Mouse (Mus musculus) liver, postnatal 0 days (tissue): ENCODE data around the gene Steap1. TPM values are rescaled to one million over a fixed set of nuclear protein-coding genes. Genes with fewer than 3 reads are reported as not detected.

Experiments used
- ATAC-seq: fragments of 200-750 bp; cut with Nextera tagmentation; 2 replicates; pipeline ENCODE4 v1.8.0; 2017; ENCODE audit warnings: mild to moderate bottlenecking, moderate library complexity
- DNase-seq: peaks from one replicate; pipeline ENCODE4 v3.0.0-alpha.2; 2016
- H3K27ac ChIP-seq: fragments of 300-500 bp; sonication (generic); 2 replicates; pipeline ENCODE4 v1.5.1; 2014; ENCODE audit warnings: antibody characterized with exemption, moderate library complexity, mild to moderate bottlenecking, low read depth
- H3K27me3 ChIP-seq: fragments of 300-500 bp; sonication (generic); 2 replicates; pipeline ENCODE4 v1.6.1; 2014; ENCODE audit warnings: low read length, control low read depth, mixed read lengths; ENCODE audit not compliant: insufficient read depth
- H3K36me3 ChIP-seq: fragments of 300-500 bp; sonication (generic); replicated peaks from 2 replicates; pipeline ENCODE4 v1.6.1; 2014; ENCODE audit warnings: mild to moderate bottlenecking, control low read depth, low read length, moderate library complexity, mixed read lengths; ENCODE audit not compliant: insufficient read depth
- H3K4me1 ChIP-seq: fragments of 300-500 bp; sonication (generic); 2 replicates; pipeline ENCODE4 v1.6.1; 2014; ENCODE audit warnings: antibody characterized with exemption, mild to moderate bottlenecking, control low read depth; ENCODE audit not compliant: insufficient read depth
- H3K4me2 ChIP-seq: fragments of 300-500 bp; sonication (generic); 2 replicates; pipeline ENCODE4 v1.6.1; 2014; ENCODE audit warnings: low read depth, mild to moderate bottlenecking, low read length, moderate library complexity, mixed read lengths
- H3K4me3 ChIP-seq: fragments of 300-500 bp; sonication (generic); 2 replicates; pipeline ENCODE4 v1.5.1; 2014; ENCODE audit warnings: low read depth, low read length
- H3K9ac ChIP-seq: fragments of 300-500 bp; sonication (generic); replicated peaks from 2 replicates; pipeline ENCODE4 v1.6.1; 2014; ENCODE audit warnings: mild to moderate bottlenecking, moderate library complexity
- H3K9me3 ChIP-seq: fragments of 300-500 bp; sonication (generic); 2 replicates; pipeline ENCODE4 v1.6.1; 2016; ENCODE audit warnings: mild to moderate bottlenecking, control low read depth, low read length, mixed read lengths
- CTCF ChIP-seq: sonication (generic); IDR thresholded peaks from 2 replicates; pipeline ENCODE4 v1.5.1; 2016; ENCODE audit warnings: antibody characterized with exemption, low read depth
- EP300 ChIP-seq: IDR thresholded peaks from 2 replicates; pipeline ENCODE4 v1.6.1; 2016; ENCODE audit warnings: antibody characterized with exemption, low read depth, mild to moderate bottlenecking
- WGBS: fragments of 180-500 bp; shearing (Covaris S2); extraction: QIAGEN DNeasy Blood & Tissue Kit; methylation state at CpG from one replicate; pipeline ENCODE4 v1.1.7; 2014; ENCODE audit not compliant: insufficient replicate concordance; 5-methylcytosine and 5-hydroxymethylcytosine counted together
- polyA plus RNA-seq: library from polyadenylated mRNA; unstranded; fragments of >200 nt; fragmentation: Nextera tagmentation; extraction: Ambion mirVana; gene quantifications from 2 replicates; pipeline ENCODE4 v1.2.1, GENCODE M21; 2015

Steap1 gene
- polyA plus RNA-seq, 1 experiment from 2014 or later = 1.9 TPM

DNA sequence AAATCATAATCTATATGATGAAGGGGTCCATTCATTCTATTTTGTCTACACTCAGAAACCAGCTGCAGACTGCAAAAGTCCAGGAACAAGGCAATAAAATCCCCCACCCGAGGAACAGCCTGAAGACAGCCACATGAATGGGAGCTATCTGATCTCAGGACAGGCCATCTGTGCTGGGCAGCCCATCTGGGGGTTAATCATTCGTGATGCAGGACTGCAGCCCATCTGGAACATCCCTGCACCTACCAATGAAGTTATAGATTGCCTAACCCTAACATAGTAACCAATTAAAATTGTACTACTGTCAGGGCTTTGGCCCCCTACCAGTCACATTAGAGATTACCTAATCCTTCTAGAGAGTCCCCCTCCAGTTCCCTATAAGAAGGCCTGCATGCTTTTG is 44.1 kb downstream of the Steap1 start:
- no peak for DNase-seq
- TF ChIP-seq CTCF (no peak), EP300 (no peak)

DNA sequence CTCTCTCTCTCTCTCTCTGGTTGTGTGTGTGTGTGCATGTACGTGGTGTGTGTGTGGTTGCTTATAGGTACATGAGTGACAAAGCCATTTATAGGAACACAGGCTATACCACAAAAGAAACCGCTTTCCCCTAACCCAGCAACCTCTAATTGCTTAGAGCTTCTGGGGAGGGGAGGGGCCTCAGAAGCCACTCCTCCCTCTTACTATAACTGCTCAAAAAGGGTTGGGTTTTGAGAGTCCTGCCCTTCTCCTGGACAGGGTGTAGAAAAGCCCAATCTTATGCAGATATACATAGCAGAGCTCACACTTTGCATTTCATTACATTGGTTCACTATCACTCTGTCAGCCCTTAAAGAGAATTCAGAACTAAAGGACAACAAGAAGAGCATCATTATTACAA is 48.7 kb downstream of the Steap1 start:
- WGBS = 64% methylated on average over 2 of the region's 2 CpGs
- ATAC-seq = no peak
- H3K9ac ChIP-seq = no peak overlapping the region

More for the DNA sequence above, 44.1 kb downstream of the Steap1 start:
- no peak overlapping the region for H3K9ac ChIP-seq
- WGBS = 31% methylated on average over 2 of the region's 2 CpGs
- H3K9me3 ChIP-seq = no peaks in the 10 kb centered on the region
- no peaks in the 10 kb centered on the region for H3K36me3 ChIP-seq
- H3K4me3 ChIP-seq = no peak overlapping the region
- ATAC-seq = no peak
- H3K4me2 ChIP-seq = no peak overlapping the region
- H3K27ac ChIP-seq = no peak overlapping the region
- no peaks in the 10 kb centered on the region for H3K27me3 ChIP-seq
- no peaks in the 10 kb centered on the region for H3K4me1 ChIP-seq

DNA sequence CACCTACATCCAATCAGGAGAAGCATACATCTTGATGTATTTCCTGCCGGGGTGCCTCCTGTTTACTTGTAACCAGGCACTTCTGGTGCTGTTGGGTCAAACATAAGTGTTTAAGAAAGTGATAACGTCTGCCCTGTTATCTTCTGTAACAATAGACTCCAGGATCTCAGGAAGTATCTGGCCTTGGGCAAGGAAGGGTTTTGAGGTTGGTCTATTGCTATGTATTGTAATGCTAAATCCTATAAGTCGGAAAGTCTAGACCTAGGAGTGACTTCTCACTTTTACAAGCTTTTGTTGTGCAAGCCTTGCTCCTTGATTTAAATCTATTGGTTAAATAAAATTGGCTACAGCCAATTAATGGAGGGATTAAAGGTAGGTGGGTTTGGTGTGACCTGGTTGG is 50.3 kb downstream of the Steap1 start:
- no peaks in the 10 kb centered on the region for H3K4me1 ChIP-seq
- peaks cover 3% of the 10 kb centered on the region; the same call in 1 of the 2 replicates for H3K27me3 ChIP-seq
- ATAC-seq (no peak), DNase-seq (no peak)
- 47% methylated on average over 3 of the region's 3 CpGs for WGBS
- H3K36me3 ChIP-seq = no peaks in the 10 kb centered on the region
- H3K9me3 ChIP-seq = no peaks in the 10 kb centered on the region
- H3K4me3 ChIP-seq = no peak overlapping the region
- H3K27ac ChIP-seq = no peak overlapping the region
- TF ChIP-seq CTCF (no peak), EP300 (no peak)
- H3K4me2 ChIP-seq = no peak overlapping the region
- no peak overlapping the region for H3K9ac ChIP-seq

More for the DNA sequence above, 48.7 kb downstream of the Steap1 start:
- Histone ChIP-seq H3K27ac (no peak overlapping the region), H3K36me3 (no peaks in the 10 kb centered on the region), H3K4me2 (no peak overlapping the region), H3K9me3 (no peaks in the 10 kb centered on the region), H3K4me3 (no peak overlapping the region), H3K27me3 (no peaks in the 10 kb centered on the region), H3K4me1 (no peaks in the 10 kb centered on the region)
- TF ChIP-seq EP300 (no peak), CTCF (no peak)
- DNase-seq = no peak

DNA sequence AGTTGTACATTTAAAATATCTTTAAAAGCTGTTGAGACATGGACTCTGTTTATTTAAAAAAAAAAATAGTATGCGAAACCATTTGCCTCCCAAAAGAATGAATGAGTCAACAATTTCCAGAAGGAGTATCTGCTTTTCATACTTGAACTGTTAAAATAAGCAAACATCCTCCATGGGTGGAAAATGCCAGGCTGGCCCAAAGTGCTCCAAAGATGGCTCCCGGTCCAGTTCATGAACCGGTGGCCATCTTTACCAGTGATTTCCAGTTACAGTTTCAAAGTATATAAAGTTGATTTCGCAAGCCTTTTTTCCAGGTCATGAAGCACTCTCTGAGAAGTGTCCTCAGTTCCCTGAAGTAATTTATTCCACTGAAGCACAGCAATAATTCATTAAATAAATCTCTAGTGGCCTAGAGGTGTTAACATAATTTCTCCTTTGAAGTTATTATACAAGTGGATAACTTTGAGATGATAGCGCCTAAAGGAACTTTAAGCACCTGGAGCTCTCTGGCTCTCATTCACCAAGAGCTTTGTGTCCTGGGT is 53.7 kb downstream of the Steap1 start:
- H3K36me3 ChIP-seq = no peaks in the 10 kb centered on the region
- peaks cover 8% of the 10 kb centered on the region; the same call in 1 of the 2 replicates for H3K27me3 ChIP-seq
- ATAC-seq (no peak), DNase-seq (no peak)
- H3K4me1 ChIP-seq = no peaks in the 10 kb centered on the region
- no peaks in the 10 kb centered on the region for H3K9me3 ChIP-seq
- TF ChIP-seq CTCF (no peak), EP300 (no peak)
- no peak overlapping the region for H3K4me2 ChIP-seq
- no peak overlapping the region for H3K9ac ChIP-seq
- 83% methylated on average over 5 of the region's 5 CpGs for WGBS
- no peak overlapping the region for H3K27ac ChIP-seq
- no peak overlapping the region for H3K4me3 ChIP-seq

DNA sequence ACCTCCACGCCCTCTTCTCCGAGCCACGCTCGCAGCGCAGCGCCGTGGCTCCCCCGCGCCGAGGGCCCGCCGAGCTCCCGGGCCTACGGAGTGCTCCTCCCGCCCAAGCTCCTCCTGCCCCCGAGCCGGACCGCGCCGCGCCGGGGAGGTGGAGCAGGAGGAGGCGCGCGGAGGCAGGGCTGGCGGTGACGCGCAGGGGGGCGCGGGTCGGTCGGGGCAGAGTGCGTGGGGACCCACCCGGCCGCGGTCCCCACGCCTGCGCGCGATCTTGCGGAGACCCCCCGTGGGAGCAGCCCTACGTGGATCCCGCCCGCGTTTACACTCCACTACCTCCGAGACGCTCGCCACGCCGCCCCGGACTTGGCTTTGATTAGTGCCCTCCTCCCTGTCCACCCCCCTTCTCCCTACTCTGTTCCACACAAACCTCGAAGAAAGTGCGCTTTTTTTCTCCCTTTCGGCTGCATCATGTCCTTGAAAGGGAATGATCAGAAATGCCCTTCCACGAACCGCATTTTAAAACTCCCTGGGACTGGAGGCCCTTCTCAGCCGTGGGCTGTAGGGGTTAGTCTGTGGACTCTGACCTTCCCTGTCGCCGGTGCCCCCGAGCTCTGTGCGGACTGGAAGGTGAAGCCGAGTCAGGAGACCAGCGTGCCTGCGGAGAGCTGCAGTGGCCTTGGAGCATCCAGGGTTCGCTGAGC is 55.0 kb downstream of the Steap1 start, which contains the start of gene Steap2:
TSS of gene Steap2 (minus strand) at position 623 of the 698 bp plus-strand sequence.
- peaks cover 8% of the 10 kb centered on the region; the same call in 1 of the 2 replicates for H3K27me3 ChIP-seq
- ATAC-seq = peak; percentile 90
- peak; percentile 64 for DNase-seq

DNA sequence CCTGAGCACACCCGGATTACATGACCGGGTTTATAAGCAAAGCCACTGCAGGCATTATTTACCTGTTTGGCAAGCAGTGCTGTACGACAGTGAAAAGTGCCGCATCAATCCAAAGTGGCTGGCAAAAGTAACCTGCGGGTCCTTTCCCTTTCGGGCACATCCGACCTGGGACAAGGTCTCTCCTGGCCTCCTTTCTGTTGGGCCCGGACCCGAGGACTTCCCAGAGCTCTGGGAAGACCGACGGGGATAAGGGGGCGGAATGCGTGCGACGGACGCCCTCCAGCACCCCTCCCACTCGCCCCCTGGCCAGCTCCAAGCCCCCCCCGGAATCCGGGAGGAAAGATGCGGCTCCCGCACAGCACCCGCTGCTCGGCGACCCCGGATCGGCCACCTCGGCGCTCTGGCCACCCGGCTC is 55.6 kb downstream of the Steap1 start:
- Histone ChIP-seq H3K9ac (peak overlapping the region; percentile 67), H3K27ac (peak overlapping the region; percentile 77), H3K27me3 (peaks cover 8% of the 10 kb centered on the region; the same call in 1 of the 2 replicates), H3K4me3 (peak overlapping the region; percentile 66), H3K9me3 (no peaks in the 10 kb centered on the region), H3K4me1 (no peaks in the 10 kb centered on the region), H3K4me2 (peak overlapping the region; percentile 62), H3K36me3 (no peaks in the 10 kb centered on the region)
- DNase-seq (peak; percentile 40), ATAC-seq (peak; percentile 63)
- WGBS = 1% methylated on average over 22 of the region's 29 CpGs
- no peak for TF ChIP-seq EP300
- TF ChIP-seq CTCF = no peak

More for the DNA sequence above, 55.0 kb downstream of the Steap1 start, which contains the start of gene Steap2:
- Histone ChIP-seq H3K9me3 (no peaks in the 10 kb centered on the region), H3K9ac (peak within 1 kb of the TSS; percentile 67), H3K27ac (peak within 1 kb of the TSS; percentile 77), H3K4me1 (no peaks in the 10 kb centered on the region), H3K4me3 (peak within 1 kb of the TSS; percentile 66), H3K4me2 (peak within 1 kb of the TSS; percentile 62), H3K36me3 (no peaks in the 10 kb centered on the region)
- WGBS = 3% methylated on average over 49 of the region's 66 CpGs
- TF ChIP-seq EP300 (no peak), CTCF (no peak)
